Mouse (Mus musculus): ENCODE measurements around the gene Nemp1. TPM values are rescaled to one million over a fixed set of nuclear protein-coding genes. Genes with fewer than 3 reads are reported as not detected.
A peak's percentile ranks its signal among the peaks of the same experiment; 100 is the strongest.

The Nemp1 gene
- total and polyA plus RNA-seq, 2 experiments from 2014 or later, result 2.8 to 6.1 TPM

- no peak overlapping the region for H3K4me2 ChIP-seq (ENCODE audit: low read depth)
- 0 out of 2 replicates have a peak, but pooled peaks cover 5% of the 10 kb centered on the region for H3K4me1 ChIP-seq (ENCODE audit: insufficient read depth)
- WGBS, result 78% methylated on average over 8 of the region's 8 CpGs
- no peaks in the 10 kb centered on the region for H3K9me3 ChIP-seq (ENCODE audit: low read length)
- no peaks in the 10 kb centered on the region for H3K27me3 ChIP-seq (ENCODE audit: insufficient read depth, low read length)
- H3K27ac ChIP-seq (ENCODE audit: low read depth, low read length), result peak overlapping the region; percentile 62; the same call in 1 of the 2 replicates
- ATAC-seq (peak; percentile 58), DNase-seq (peak; percentile 90)
- TF ChIP-seq CTCF (IDR thresholded peaks at IDR 0.05; ENCODE audit: low read depth), result peak; percentile 100
- H3K9ac ChIP-seq, result no peak overlapping the region
- H3K36me3 ChIP-seq (ENCODE audit: insufficient read depth), result no peaks in the 10 kb centered on the region
- H3K4me3 ChIP-seq (ENCODE audit: low read depth, low read length), result no peak overlapping the region
These were observed 8.3 kb downstream of the Nemp1 start for GRCm38 (mm10) chr10:127674794-127675522.

GRCm38 (mm10) chr10:127675859-127676398, 9.2 kb downstream of the Nemp1 start:
- Histone ChIP-seq H3K27me3 (ENCODE audit: insufficient read depth, low read length) (no peaks in the 10 kb centered on the region), H3K4me3 (ENCODE audit: low read depth, low read length) (peak overlapping the region; percentile 78), H3K4me2 (ENCODE audit: low read depth) (peak overlapping the region; percentile 48), H3K36me3 (ENCODE audit: insufficient read depth) (no peaks in the 10 kb centered on the region), H3K9ac (no peak overlapping the region), H3K9me3 (ENCODE audit: low read length) (no peaks in the 10 kb centered on the region), H3K4me1 (ENCODE audit: insufficient read depth) (0 out of 2 replicates have a peak, but pooled peaks cover 5% of the 10 kb centered on the region), H3K27ac (ENCODE audit: low read depth, low read length) (peak overlapping the region; percentile 74; the same call in 1 of the 2 replicates)
- ATAC-seq, result no peak
- DNase-seq, result no peak
- no peak for TF ChIP-seq CTCF (IDR thresholded peaks at IDR 0.05; ENCODE audit: low read depth)
- WGBS, result 52% methylated on average over 5 of the region's 5 CpGs

- H3K4me1 ChIP-seq (ENCODE audit: insufficient read depth), result 0 out of 2 replicates have a peak, but pooled peaks cover 5% of the 10 kb centered on the region
- H3K27ac ChIP-seq (ENCODE audit: low read depth, low read length), result peak overlapping the region; percentile 74
- no peak for TF ChIP-seq CTCF (IDR thresholded peaks at IDR 0.05; ENCODE audit: low read depth)
- no peaks in the 10 kb centered on the region for H3K27me3 ChIP-seq (ENCODE audit: insufficient read depth, low read length)
- peak overlapping the region; percentile 97 for H3K4me2 ChIP-seq (ENCODE audit: low read depth)
- WGBS, result under 1% methylated on average over 71 of the region's 71 CpGs
- no peaks in the 10 kb centered on the region for H3K36me3 ChIP-seq (ENCODE audit: insufficient read depth)
- peak overlapping the region; percentile 78 for H3K4me3 ChIP-seq (ENCODE audit: low read depth, low read length)
- H3K9me3 ChIP-seq (ENCODE audit: low read length), result no peaks in the 10 kb centered on the region
- DNase-seq, result peak; percentile 99
- peak; percentile 96 for ATAC-seq
- peak overlapping the region; percentile 58 for H3K9ac ChIP-seq
These were observed 10.2 kb downstream of the Nemp1 start for GRCm38 (mm10) chr10:127676691-127677548.

GRCm38 (mm10) chr10:127677591-127678336, 11.1 kb downstream of the Nemp1 start:
- Histone ChIP-seq H3K27me3 (ENCODE audit: insufficient read depth, low read length) (no peaks in the 10 kb centered on the region), H3K36me3 (ENCODE audit: insufficient read depth) (no peaks in the 10 kb centered on the region), H3K4me1 (ENCODE audit: insufficient read depth) (0 out of 2 replicates have a peak, but pooled peaks cover 5% of the 10 kb centered on the region), H3K9ac (peak overlapping the region; percentile 58; the same call in 1 of the 2 replicates), H3K4me3 (ENCODE audit: low read depth, low read length) (peak overlapping the region; percentile 78), H3K27ac (ENCODE audit: low read depth, low read length) (no peak overlapping the region), H3K9me3 (ENCODE audit: low read length) (no peaks in the 10 kb centered on the region), H3K4me2 (ENCODE audit: low read depth) (peak overlapping the region; percentile 97)
- no peak for ATAC-seq
- DNase-seq, result peak; percentile 74
- 12% methylated on average over 14 of the region's 14 CpGs for WGBS
- TF ChIP-seq CTCF (IDR thresholded peaks at IDR 0.05; ENCODE audit: low read depth), result peak; percentile 88

- no peak for TF ChIP-seq CTCF (IDR thresholded peaks at IDR 0.05; ENCODE audit: low read depth)
- no peak overlapping the region for H3K4me2 ChIP-seq (ENCODE audit: low read depth)
- no peaks in the 10 kb centered on the region for H3K27me3 ChIP-seq (ENCODE audit: insufficient read depth, low read length)
- no peak overlapping the region for H3K27ac ChIP-seq (ENCODE audit: low read depth, low read length)
- H3K4me3 ChIP-seq (ENCODE audit: low read depth, low read length), result no peak overlapping the region
- H3K9ac ChIP-seq, result no peak overlapping the region
- 72% methylated on average over 1 of the region's 1 CpGs for WGBS
- DNase-seq, result no peak
- H3K9me3 ChIP-seq (ENCODE audit: low read length), result no peaks in the 10 kb centered on the region
- 0 out of 2 replicates have a peak, but pooled peaks cover 5% of the 10 kb centered on the region for H3K4me1 ChIP-seq (ENCODE audit: insufficient read depth)
- H3K36me3 ChIP-seq (ENCODE audit: insufficient read depth), result no peaks in the 10 kb centered on the region
- no peak for ATAC-seq
These were observed 12.5 kb downstream of the Nemp1 start for GRCm38 (mm10) chr10:127679208-127679607.

GRCm38 (mm10) chr10:127679881-127680280, 13.2 kb downstream of the Nemp1 start:
- Histone ChIP-seq H3K9me3 (ENCODE audit: low read length) (no peaks in the 10 kb centered on the region), H3K4me2 (ENCODE audit: low read depth) (no peak overlapping the region), H3K4me1 (ENCODE audit: insufficient read depth) (0 out of 2 replicates have a peak, but pooled peaks cover 5% of the 10 kb centered on the region), H3K36me3 (ENCODE audit: insufficient read depth) (no peaks in the 10 kb centered on the region), H3K9ac (no peak overlapping the region), H3K27me3 (ENCODE audit: insufficient read depth, low read length) (no peaks in the 10 kb centered on the region), H3K4me3 (ENCODE audit: low read depth, low read length) (no peak overlapping the region), H3K27ac (ENCODE audit: low read depth, low read length) (no peak overlapping the region)
- 93% methylated on average over 3 of the region's 3 CpGs for WGBS
- no peak for DNase-seq
- no peak for TF ChIP-seq CTCF (IDR thresholded peaks at IDR 0.05; ENCODE audit: low read depth)
- no peak for ATAC-seq
